Mouse (Mus musculus): ENCODE results near the gene Mkln1.

Gene Mkln1

GRCm38 (mm10) chr6:31398431-31399205 is at the start of gene Mkln1:
TSS of gene Mkln1 (plus strand) at chr6:31398735.
- peak; percentile 77 for DNase-seq (ENCODE audit: low read depth, low spot score)

GRCm38 (mm10) chr6:31356444-31357191 is 41.9 kb upstream of the Mkln1 start:
- DNase-seq (ENCODE audit: low read depth, low spot score) = no peak

DNA sequence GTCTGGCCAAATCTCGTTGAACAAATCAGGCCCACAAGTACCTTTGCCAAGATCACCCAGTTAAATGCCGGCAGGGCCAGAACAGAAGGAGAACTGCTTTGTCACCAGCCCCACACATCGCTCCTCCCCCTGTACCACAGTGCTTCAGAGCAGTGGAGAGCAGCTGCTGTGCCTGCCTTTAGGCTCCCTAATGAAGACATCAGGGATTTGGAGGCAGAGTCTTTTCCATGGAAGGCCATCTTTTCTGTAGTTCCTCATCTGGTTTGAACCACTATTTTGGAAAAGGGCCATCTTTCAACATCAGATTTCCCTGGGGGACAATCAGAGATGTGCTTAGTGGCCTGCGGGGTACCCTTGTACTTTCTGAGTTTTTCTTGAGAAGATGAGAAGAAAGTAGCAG is 41.2 kb upstream of the Mkln1 start:
- DNase-seq (ENCODE audit: low read depth, low spot score) = no peak

DNA sequence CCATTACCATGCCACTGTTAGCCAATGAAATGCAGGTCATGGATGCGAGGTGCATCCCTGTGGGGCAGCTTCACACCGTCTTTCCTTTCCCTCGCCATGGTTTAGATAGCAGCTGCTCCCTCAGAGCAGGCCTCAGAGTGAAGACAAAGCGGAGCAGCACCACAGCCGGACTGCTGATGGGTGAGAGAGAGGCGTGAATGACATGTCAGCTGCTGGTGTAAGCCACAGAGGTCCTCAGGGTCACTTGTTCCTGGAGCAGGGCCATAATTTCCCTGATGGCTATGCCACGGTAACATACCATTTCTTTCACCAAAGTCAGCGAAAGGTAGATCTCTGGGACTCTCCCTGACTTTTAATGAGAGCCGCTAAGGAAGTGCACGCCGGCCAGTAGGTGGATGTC is 35.9 kb upstream of the Mkln1 start:
- no peak for DNase-seq (ENCODE audit: low read depth, low spot score)

- no peak for DNase-seq (ENCODE audit: low read depth, low spot score)
Measured at GRCm38 (mm10) chr6:31364399-31364798, 34.1 kb upstream of the Mkln1 start.

DNA sequence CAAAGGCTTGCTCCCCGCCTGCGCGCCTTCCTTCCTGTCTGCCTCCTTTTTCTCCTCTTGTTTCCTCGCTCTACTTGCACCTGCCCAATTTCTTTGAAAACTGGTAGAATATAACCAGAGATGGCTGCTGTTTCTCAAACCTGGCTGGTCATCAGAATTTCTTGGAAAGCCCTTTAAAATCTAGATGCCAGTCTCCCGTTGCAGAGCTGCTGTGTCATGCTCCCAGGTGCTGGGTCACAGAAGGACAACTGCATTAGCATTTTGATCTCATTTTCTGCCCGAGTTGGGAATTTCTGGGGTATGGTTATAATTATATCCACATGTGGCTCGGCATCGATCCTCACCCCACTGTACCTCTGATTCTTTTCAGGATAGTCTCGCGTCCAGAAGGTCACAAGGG is 30.6 kb upstream of the Mkln1 start:
- DNase-seq (ENCODE audit: low read depth, low spot score) = no peak

- DNase-seq (ENCODE audit: low read depth, low spot score) = no peak
Measured at GRCm38 (mm10) chr6:31368559-31368958, 30.0 kb upstream of the Mkln1 start.

- DNase-seq (ENCODE audit: low read depth, low spot score) = no peak
Measured at GRCm38 (mm10) chr6:31369875-31370274, 28.7 kb upstream of the Mkln1 start.

GRCm38 (mm10) chr6:31370550-31371061 is 27.9 kb upstream of the Mkln1 start:
- DNase-seq (ENCODE audit: low read depth, low spot score) = no peak

DNA sequence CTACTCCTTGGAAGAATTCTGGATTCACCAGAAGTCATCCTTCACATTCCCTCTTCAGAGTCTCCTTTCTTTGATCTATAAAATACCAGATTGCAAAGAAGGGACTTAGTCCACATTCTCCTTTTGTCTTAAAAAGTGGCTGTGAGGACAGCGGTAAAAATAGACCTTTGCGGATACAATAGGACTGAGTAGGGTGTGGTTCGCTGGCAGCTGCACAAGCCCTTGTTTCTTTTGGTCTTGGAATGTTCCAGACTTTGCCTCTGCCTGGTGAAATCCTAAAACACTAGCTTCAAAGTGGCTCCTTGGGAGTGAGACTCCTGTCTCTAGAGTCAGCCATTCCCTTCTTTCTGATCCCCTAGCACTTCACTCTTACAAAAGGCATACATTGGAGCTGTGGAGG is 27.4 kb upstream of the Mkln1 start:
- no peak for DNase-seq (ENCODE audit: low read depth, low spot score)

DNA sequence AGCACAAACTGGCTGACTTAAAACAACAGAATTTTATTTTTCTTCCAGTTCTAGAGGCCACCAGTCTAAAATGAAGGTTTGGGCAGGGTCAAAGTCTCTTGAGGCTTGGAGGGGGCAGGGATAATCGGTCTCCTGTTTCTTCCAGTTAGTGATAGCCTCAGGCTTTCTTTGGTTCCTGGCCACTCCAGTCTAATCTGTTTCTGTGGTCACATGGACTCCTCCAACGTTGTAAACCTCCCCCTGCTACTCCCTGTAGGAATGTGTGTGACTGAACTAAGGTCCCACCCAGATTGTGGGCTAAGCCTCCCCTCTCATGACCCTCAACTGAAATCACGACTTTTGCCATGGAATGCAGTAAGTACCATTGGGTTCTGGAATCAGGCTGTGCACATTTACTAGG is 25.9 kb upstream of the Mkln1 start:
- DNase-seq (ENCODE audit: low read depth, low spot score) = no peak

- no peak for DNase-seq (ENCODE audit: low read depth, low spot score)
Measured at GRCm38 (mm10) chr6:31373084-31373673, 25.4 kb upstream of the Mkln1 start.

GRCm38 (mm10) chr6:31382989-31383388 is 15.5 kb upstream of the Mkln1 start:
- no peak for DNase-seq (ENCODE audit: low read depth, low spot score)

DNA sequence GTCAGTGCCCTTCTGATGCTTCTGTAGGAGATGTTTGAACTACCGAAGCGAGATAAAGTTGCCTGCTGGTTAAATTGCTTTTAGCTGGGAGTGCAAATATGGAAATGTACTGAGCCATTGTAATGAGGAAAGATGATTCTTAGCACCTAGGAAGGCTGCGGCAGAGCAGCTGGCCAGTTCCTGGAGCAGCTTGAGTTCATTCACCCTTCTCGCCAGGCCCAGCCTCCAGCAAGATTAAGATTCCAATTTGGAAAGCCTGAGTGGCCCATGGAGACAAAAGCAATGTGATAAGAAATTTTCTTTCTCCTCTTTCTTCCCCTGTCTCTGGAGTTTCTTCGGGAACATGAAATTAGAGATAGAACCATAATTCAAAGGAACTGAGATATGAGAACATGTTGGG is 13.7 kb upstream of the Mkln1 start:
- DNase-seq (ENCODE audit: low read depth, low spot score) = no peak

- DNase-seq (ENCODE audit: low read depth, low spot score) = no peak
Measured at GRCm38 (mm10) chr6:31385281-31386145, 13.0 kb upstream of the Mkln1 start.

GRCm38 (mm10) chr6:31389716-31390115 is 8.8 kb upstream of the Mkln1 start:
- DNase-seq (ENCODE audit: low read depth, low spot score) = no peak

- no peak for DNase-seq (ENCODE audit: low read depth, low spot score)
Measured at GRCm38 (mm10) chr6:31390243-31390981, 8.1 kb upstream of the Mkln1 start.

GRCm38 (mm10) chr6:31392871-31393270 is 5.7 kb upstream of the Mkln1 start:
- DNase-seq (ENCODE audit: low read depth, low spot score) = no peak

- DNase-seq (ENCODE audit: low read depth, low spot score) = no peak
Measured at GRCm38 (mm10) chr6:31396118-31396517, 2.4 kb upstream of the Mkln1 start.

GRCm38 (mm10) chr6:31397308-31397707 is 1.2 kb upstream of the Mkln1 start:
- no peak for DNase-seq (ENCODE audit: low read depth, low spot score)

All from brain, embryonic 18.5 days (tissue).